Mouse (Mus musculus) fat pad, adult 2 months (tissue): ENCODE data around the gene Nbr1.
"Not testable (repeated sequence)": the region's sequence is repeated elsewhere in the genome, so short reads cannot be mapped to it uniquely, and the experiment has no call there.

Experiments
- DNase-seq: peaks from one replicate; pipeline ENCODE4 v3.0.0-alpha.2; 2011; ENCODE audit warnings: low read depth, low spot score; ENCODE audit errors: extremely low read depth

The Nbr1 gene

DNA sequence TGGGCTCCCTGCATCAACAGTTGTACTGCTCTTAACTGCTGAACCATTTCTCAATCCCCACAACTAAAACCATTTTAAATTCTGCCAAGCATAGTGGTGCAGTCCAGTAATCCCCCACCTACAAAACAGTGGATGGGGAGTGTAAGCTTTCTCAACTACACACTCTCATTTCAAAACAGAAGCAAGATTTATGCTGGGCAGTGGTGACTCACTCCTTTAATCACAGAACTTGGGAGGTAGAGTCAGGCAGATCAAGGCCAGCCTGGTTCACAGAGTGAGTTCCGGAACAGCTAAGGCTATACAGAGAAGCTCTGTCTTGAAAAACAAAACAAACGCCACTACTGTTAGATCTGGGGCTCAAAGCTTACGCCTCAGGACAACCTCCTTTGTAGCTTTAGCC, 66.6 kb downstream of the Nbr1 start:
- peak; percentile 39 for DNase-seq

DNA sequence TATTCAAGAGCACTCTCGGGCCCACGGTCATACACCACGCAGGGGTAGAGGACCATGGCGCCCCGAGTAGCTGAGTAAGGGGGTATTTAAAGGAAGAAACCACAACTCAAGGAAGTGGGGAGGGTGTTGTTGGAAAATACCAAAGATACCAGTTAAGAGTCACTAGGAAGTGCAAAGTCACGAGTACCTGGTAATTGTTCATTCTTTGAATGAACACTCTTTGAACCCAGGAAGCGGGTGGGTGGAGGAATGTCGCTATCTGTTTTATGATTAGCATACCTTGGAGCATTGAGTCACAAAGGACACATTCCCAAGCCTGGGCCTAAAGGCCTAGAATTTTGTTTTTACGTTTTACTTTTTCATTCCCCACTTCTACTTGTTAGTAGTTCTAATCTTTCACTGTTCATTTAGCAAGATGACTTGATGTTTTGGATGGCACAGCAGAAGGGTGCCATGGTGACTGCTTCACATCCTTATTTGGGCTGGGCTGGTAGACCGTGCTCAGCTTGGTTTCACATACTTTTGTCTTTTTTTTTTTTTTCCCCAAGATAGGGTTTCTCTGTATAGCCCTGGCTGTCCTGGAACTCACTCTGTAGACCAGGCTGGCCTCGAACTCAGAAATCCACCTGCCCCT, 68.2 kb downstream of the Nbr1 start:
- DNase-seq: not testable (repeated sequence)

DNA sequence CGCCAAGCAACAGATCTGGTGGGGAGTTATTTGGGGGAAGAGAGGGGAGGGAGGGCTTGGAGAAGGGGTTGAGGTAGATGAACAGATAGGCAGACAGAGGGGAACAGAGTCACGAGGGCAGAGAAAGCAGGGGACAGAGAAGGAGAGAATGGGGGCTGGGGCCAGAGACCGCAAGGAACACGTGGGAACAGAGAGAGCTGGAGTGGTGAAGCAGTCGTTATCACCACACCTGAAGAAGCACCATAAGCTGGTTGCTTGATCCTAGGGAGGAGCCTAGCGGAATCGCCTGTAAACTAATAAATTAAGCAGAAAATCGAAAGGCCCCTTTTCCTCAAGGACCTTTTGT, 74.7 kb downstream of the Nbr1 start:
- no peak for DNase-seq

DNA sequence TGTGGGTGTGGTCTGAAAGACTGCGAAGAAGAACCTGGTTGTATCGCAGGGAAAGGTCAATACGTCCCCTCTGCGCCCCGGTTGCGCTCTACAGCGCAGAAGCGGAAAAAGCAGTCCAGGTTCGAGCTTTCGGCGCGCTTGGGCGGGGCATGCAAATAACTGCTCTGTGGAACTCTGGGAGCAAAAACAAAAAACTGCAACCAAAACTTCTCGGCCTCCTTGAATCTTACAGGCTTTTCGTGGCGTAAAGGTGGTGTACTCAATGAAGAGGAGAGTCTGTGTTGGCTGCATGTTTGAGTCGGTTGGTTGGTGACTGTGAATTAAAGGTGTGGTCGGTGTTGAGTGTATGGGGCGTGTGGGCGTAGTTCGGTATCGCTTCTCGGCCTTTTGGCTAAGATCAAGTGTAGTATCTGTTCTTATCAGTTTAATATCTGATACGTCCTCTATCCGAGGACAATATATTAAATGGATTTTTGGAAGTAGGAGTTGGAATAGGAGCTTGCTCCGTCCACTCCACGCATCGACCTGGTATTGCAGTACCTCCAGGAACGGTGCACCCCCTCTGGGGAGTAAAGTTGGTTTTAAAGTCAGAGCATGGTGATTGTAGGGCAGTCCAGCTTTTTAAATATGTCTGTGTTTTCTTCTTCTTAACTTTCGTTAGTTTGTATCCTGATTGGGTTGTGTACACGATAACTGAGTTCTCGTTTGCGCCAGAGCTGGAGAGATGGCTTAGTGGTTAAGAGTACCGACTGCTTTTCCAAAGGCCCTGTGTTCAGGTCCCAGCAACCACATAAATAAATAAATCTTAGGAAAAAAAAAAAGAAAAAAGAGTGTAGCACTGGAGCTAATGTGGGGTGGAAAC, 75.3 kb downstream of the Nbr1 start, which contains the start of gene Rdm1:
TSS of gene Rdm1 (plus strand) at position 201 of the 862 bp plus-strand sequence.
- peak; percentile 45 for DNase-seq

DNA sequence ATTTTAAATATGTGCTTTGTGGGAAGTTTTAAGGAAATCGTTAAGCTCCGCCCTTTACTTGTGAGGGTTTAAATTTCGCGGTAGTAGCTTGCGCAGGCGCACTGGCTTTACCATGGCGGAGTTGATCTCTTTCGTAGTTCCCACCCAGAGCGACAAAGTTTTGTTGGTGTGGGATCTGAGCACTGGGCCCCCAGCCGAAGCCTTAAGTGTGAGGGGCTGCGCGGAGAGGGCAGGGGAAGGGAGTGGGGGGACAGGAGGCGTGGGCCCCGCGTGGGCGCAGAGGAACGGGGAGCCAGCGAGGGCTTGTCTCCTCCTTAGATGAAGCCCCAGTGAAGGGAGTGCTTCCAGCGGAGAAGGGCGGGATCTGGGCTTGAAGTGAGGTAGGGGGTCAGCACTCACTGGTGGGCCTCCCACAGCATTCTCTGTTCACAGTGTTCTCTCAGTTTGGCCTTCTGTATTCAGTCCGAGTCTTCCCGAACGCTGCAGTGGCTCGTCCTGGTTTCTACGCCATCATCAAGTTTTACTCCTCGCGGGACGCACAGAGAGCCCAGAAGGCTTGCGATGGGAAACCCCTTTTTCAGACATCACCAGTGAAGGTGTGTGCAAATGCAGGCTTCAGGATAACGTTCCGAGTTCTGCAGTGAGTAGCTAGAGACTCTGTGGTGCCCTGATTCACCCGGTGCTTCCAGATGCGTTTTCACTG, 76.1 kb downstream of the Nbr1 start:
- DNase-seq: no peak

DNA sequence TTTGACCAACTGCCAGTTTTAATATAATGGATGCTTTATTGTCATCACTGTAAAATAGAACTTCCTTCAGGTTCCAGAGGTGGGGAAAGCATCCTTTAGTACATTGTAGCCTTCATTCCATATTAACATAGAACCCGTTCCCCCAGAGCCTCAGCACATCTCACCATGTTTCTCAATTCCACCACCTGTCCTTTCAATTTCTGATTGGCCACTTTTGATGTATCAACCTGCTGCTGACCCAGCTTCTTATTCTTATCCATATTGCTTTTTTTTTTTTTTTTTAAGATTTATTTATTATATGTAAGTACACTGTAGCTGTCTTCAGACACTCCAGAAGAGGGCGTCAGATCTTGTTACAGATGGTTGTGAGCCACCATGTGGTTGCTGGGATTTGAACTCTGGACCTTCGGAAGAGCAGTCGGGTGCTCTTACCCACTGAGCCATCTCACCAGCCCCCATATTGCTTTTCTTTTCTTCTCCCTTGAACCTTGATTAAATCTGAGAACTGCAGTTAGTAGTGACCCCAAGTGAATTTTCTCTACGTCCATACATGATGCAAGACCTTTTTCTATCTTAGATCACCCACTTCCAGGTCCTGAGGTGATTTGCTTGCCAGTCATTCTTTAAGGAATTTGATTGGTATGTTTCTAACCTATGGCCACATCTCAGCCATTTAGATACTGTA, 76.9 kb downstream of the Nbr1 start:
- not testable (repeated sequence) for DNase-seq
